Mouse (Mus musculus) retina, postnatal 1 day (tissue): Measurements from ENCODE around the gene Rffl.
A peak's percentile ranks its signal among the peaks of the same experiment; 100 is the strongest.

Experiments used
- DNase-seq: peaks from one replicate; pipeline ENCODE4 v3.0.0-alpha.2; 2012

Rffl gene

DNA sequence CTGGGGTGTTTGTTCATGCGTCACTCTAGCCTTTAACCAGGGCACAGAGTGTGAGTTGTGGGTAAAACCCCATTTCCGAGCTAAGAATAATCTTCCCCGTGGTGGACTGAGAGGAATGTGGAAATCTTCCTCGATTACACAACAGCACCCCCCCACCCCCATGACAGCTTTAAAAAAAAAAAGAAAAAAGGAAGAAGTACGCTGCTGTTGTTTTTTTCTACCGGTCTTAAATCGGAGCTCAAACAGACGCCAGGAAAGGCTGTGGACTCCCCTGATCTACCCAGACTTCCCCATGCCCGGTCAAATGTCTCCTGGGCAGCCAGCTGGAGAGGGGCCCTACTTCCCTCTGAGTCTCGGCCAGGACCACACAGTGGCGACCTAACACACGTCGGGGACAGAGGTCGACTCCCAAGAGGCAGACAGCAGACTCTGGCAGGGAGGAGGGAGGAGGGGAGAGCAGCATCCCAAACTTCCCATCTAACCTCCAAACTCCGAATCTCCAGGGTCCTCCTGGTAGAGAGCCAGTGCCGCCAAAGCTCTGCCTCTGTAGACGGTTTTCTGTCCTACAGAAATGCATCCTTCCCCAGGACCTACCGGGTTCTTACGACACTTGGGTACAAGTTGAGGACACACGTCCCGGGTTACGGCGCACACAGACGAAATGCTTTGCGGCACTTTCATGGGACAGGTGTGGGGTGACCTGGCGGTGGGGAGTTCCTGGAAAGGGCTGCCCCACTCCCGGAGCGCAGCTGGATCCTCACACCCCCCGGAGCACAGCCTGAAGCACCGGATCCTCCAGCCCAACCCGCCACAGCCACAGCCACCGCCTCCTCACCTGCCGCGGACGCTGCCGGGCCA lies 608 bp downstream of the Rffl start:
- peak; percentile 63 for DNase-seq

DNA sequence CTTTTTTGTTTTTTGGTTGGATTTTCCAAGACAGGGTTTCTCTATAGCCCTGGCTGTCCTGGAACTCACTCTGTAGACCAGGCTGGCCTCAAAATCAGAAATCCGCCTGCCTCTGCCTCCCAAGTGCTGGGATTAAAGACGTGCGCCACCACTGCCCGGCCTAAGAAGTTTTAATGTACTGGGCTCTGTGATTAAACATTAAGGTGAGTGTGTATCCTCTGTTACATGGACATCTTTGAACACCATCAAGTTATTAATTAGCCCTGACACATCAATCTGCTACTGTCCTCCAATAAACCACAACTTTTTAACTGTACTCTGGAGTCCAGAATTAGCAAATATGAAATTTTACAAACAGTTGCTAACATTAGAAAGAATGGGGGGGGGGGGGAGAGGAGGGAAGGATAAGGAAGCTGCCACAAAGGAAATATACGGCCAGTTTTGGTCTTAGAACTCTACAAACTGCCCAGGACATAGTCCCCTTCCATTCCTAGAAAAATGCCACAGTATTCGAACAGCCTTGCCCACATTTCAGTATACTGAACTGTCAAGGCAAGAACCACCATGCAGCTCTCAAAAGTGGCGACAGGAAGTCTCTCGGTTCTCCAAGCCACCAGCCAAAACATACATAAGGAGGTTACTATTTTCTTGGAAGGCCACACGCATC lies 1.4 kb downstream of the Rffl start:
- no peak for DNase-seq

DNA sequence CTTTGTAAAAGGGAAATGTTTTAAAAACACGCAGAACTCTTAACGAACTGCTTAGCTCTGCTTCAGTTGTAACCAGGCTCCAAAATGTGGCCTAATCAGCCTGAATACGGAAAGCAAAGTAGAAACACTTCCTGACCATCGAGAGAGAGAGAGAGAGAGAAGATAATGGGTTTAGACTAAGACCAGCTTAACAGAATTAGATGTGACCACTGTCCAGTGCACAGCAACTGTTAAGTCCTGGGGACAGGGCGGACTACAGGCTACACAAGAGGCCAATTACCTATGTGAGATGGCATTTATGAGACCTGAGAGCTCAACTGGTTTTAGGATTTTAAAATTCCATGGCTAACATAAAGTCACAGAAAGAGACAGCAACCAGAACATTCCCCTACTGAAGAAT lies 3.1 kb downstream of the Rffl start:
- peak; percentile 61 for DNase-seq

DNA sequence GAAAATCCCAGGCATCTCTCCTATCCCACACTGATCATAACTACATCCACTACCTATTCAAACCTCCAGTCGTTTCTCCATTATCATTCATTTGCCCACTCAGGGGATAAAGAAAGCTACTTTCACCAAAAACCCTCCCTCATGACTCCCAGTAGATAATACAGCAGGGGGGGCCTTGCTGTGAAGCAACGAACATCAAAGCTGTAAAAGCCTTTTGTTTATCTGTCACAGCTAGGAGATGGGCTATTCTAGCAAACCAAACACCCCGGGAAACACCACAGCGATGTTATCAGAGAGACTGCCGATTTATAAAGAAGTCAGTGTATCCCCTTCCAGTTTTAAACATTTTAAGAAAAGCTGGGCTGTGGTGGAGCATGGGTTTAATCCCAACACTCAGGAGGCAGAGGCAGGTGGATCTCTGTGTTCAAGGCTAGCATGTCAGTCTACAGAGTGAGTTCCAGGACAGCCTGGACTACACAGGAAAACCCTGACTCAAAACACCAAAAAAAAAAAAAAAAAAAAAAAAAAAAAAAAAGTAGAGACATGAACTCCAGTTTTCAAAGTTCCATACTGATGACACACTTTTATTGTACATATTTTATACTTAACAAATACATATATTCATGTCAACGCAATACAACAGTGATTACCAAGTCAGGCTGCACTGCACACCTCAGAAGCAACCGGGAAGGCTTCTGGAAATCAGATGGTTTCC lies 4.0 kb downstream of the Rffl start:
- DNase-seq = no peak

DNA sequence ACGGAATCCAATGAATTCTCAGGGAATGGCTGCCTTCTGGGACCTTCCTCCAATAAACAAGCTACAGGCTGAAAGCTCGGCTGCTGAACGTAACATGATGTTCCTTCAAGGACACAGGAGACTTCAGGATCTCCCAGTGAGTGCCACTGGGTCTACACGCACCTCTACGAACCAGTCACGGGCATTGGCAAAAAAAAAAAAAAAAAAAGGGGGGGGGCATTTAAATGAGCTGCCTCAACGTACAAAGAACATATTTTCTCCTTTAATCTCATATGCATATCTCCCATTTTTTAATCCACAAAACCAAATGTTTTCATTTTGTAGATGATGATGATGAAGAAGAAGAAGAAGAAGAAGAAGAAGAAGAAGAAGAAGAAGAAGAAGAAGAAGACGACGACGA lies 5.1 kb downstream of the Rffl start:
- no peak for DNase-seq

DNA sequence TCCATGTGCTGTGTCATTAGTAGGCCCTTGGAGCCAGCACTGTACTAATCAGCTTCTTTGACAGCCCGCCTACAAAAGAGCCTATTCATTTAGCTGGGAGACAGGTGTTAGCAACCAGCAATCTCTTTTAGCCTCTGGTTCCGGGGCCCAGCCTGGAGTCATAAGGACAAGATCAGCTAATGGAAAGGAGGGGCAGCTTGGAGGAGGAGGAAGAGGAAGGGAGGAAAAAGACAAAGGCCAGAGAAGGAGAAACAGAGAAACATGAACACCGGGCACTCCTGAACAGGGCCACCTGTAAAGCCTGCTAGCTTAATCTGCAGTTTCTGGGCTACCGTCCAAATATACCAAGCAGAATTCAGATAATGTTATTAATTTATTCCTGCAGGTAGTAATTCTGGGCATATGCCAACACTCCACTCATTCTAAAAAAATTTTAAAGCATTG lies 7.5 kb downstream of the Rffl start:
- DNase-seq = peak; percentile 75

DNA sequence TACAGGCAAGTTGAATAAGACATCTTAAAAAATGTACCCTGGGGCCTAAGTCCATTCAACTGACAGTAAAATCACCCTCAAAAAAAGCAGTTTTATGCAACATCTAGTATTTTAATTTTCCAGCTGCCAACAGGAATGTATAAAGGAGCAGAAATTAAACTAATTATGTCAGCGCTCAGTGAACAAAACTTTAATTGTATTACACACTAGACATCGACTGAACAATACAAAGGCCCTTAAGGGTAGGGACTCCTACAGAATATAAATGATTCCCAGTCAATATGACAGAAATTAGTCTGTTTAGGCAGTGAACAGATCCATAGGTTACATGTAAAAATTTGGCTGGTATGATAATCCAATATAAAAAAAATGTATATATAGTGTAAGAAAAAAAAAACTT lies 8.0 kb downstream of the Rffl start:
- DNase-seq = peak; percentile 62

DNA sequence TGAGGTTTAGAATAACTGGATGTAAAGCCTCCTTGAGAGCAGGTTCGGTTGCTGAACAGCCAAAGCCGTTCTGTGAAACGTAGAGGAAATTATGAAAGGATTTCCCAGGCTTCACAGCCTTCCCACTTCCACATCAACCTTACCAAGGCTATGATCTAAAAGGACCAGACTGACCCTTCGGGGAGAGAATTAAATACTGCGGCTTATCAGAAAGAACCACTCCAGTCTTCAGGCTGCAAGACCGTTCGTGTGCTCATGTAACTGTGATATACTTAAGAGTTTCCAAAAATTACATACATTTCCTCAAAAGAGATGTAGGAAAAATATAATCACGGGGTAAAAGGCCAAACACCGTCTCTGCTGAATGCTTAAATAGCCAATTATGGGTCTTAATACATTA lies 8.4 kb downstream of the Rffl start:
- no peak for DNase-seq

DNA sequence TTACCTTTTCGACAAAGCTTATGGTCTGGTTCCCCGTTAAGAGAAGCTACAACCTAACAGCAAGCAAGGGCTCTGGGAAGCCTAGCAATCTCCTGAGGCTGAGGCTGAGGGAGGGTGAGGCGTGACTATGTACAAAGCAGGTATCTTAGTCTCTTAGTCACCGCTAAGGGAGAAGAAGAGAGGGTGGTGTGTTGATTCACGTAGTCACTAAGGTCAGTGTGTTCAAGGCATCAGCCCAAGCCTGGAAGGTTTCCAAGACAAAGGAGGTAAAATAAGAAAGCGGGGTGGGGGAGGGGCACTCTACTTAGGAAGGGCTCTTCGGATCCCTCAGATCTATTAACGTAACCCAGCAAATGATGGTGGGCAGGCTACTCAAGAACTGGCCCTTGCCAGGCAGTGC lies 9.5 kb downstream of the Rffl start:
- DNase-seq = no peak

DNA sequence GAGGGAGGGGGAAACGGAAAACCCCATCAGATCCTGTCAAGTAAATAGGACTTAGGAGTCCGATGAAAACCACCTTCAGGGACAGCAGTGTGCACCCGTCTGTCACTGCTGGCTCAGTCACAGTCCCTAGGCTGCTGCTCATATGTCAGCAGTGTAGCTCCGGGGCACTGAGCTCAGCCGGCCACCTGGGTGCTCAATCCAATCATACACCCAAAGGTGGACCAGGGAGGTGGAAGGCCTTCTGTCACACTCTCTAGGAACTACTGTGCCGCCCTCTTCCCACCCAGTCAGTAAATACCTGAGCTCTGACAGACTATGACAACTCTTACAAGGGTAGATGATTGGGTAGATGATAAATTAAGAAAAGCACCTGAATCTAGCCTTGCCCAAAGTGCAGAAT lies 10.3 kb downstream of the Rffl start:
- DNase-seq = no peak

DNA sequence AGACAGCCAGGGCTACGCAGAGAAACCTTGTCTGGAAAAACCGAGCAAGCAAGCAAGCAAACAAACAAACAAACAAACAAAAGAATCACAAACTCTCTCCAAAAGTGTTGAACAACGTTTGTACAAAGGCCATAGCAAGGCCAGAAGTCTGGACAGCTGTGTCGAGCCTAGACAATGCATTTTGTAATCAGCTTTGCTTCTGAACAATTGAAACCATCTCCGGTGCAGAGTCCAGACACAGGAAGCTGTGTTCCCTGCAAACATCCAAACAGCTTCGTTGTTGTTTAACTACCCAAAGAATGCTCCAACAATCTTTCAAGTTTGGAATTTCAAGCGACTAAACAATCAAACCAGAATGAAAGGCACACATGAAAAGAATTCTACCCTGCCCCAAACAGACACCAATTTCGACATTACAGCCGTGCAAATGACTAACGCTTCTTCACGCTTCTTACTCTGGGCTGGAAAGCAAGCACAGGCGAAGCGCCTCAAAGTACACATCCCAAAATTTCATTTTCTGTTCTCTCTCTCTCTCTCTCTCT lies 13.6 kb downstream of the Rffl start:
- DNase-seq = no peak

DNA sequence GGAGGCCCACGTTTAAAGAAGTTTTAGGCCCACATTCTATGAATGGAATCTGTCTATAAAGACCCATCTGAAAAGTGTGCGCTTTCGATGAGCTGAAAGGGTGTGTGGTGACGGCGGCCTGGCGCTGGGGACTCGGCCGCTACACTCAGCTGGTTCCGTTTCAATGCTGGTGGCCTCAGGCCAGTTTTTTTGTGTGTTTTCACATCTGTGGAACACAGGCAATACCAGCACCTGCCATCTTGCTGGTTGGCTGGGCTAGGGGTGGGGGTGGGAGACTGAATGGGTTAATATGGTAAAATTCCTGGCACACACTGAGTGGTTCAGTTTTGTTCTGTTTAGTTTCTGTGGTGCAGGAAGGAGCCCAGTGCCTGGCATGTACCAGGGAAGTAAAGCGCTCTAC lies 15.0 kb downstream of the Rffl start:
- DNase-seq = no peak

DNA sequence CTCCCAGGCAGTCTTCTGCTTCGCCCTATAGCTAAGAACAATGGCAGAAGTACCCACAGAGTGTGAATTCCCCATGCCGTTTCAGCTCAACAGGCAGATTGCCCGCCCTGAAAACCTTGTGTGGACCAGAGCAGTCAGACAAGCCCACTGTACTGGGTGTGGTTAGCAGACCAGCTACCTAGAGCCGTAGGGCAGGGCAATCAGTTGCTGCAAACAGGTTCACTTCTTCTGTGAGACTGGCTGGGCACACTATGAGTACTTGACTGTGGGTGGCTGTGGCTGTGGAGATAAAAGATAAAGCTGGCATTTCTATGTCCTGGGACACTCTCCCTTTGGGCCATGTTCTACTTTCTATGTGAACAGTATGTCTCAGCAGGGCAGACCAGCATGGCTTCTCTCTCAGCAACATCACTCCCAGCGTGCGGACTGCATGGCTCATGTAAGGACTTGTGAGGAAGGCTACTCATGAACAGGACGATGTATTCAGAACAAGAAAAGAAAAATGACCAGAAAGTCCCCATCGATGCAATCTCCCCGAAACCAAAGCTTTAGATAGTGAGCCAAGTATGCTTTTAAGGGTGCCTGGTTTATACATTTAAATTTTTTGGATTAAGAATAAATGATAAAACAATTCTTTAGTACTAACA lies 15.6 kb downstream of the Rffl start:
- DNase-seq = no peak

DNA sequence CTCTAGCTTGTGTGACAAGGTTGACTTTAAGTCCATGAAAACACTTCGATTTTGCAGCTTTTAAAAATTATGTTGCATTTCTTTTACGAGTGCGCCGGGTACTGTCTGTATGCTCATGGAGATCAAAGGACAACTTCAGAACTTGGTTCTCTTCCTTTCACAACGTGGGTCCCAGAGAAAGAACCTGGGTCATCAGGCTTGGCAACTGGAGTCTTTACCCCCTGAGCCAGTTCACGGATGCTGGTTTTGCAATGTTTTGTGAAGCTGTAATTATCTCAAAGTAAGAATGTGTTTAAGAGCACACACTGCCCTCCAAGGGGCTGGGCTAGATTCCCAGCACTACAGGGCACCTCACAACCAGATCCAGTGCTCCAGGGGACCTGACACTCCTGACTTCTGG lies 16.9 kb downstream of the Rffl start:
- DNase-seq = no peak

DNA sequence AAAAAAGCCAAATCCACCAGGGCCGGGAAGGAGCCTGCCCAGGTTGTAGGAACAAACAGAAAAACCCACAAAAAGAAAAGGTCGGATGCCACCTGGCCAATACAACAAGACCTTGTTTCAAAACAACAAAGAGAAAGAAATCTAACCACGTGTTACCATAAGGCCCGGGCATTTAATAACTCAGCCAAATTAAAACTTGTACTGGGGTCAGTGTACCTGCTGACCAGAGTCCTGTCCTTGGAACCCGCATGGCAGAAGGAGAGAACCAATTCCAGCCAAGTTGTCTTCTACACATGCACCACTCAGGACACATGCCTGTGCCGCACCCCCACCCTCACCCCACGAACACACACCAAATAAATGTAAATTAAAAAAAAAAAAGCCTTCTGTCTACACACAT lies 18.1 kb downstream of the Rffl start:
- no peak for DNase-seq

DNA sequence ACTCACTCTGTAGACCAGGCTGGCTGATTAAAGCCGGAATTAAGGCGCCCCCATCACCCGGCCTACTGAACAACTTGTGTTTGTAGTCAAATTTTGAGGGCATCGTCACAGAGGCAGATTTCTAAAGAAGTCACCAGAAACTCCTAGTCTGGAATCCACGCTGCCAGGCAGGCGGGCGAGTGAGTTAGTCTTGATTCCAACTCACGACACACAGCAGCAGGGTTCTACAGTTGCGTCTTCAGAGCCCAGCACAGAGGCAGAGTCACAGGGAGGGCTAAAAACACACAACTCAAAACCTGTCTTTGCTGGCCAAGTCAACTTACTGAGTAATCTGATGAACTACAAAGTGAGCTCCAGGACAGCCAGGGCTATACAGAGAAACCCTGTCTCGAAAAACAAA lies 18.5 kb downstream of the Rffl start:
- no peak for DNase-seq

DNA sequence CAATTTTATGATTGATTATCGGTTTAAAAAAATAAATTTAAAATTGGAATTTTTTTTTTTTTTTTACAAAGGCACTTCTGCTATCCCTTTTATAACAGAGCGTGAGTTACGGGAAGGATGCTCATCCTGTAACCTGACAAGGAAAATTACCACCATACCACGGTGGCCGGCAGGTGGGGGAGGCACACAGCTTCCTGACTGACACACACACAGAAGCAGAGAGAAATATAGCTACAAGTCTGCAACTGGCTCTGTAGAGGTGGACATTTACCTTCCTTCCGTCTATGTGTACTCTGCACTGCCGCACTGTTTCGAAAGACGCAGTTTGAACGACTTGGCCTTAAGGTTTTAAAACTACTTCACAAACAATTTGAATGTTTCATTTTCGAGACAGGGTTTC lies 18.9 kb downstream of the Rffl start:
- DNase-seq = no peak

DNA sequence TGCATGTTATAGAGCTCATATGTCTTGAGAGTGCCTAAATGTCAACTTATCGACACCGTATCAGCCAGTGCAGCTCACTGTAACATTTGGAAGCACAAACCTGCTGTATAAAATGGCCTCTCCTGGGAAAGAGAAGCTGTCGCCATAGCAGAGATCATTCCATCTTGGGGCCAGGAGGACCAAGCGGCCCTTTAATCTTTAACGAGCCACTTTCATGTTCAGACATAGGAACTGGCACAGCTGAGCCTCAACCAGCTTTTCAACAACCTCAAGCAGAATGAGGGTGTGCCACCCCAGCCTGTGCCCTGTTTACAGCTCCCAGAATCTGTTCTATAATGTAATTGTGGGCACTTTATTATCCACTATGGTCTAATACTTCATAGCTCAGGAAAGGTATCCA lies 20.8 kb downstream of the Rffl start:
- no peak for DNase-seq

DNA sequence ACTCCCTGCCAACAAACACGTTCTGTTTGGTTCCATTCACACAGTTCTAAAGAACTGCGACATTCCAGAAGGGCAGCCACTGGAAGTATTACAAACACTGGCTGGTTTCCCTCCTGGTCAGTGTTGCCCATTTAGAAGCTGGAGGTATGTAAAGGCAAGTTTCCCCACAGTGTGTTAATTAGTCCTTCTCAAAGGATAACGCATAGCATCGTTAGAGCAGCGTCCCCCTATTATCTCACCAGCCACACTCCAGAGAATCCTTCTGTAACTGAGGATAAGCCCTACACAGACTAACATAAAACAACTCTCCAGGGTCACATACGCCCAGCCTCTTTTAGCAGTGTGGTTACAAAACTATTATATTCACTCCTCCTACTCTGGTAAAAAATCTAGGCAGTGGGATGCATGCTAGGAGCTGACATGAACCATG lies 23.4 kb downstream of the Rffl start:
- DNase-seq = no peak

DNA sequence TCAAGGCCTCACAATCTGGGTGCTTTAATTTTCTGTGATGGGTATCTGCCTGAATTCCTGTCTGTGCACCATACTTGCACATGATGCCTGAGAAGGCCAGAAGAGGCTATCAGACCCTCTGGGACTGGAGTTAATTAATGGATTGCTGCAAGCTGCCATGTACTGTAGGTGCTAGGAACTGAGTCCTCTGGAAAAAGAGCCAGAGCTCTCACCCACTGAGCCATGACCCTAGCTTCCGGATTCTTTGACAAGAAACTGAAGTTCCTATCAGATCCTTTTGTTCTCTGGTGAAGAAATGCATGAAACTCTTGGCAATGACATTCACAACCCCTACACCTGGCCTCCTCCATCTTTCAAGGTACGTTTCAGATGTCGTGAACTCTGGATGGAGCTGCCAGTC lies 24.1 kb downstream of the Rffl start:
- no peak for DNase-seq

DNA sequence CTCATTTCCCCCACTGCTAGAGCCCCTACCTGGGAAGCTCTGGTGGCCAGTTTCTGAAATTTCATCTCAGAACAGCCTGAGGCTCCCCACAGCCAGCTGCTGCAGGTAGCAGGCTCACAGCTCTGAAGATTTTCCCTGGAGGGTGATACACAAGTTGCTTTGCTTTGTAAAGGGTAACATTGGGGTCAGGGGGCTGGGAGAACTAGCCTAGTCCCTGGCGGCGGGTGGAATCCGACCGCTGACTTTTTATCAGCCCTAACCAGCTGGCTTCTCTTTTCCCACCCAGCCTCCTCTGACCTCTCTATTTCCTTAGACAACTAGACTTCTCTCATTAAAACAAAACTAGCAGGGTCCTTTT lies 25.0 kb downstream of the Rffl start:
- DNase-seq = no peak

DNA sequence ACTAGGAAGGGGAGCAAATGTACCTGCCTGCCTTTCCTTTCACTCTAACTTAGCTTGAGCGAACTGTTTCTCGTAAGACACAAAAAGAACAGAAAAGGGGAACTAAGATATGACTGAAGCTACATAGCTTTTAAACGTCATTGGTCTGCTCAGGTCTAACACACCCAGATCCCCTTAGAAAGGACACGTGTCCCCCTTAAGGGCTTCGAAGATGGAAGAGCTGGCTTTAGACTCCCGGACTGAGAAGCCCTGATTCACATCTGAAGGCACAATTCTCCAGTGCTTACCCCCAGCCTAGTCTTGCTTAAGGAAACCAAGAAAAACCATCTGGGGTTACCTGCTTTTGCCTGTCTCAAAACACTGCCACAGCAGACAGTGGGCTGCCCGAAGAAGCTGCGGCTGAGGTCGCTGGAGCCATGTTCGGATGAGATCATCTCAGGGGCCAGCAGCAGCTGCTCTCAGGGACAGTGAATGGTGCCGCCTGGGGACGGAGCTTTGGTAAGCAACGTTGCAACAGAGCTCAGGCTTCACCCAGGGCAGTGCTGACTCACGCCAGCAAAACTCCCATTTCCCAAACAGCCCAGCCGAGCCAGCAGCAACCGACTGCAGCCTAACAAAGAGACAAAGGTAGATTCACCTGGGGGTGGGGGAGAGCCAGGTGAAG lies 25.5 kb downstream of the Rffl start:
- peak; percentile 80 for DNase-seq
